Mouse (Mus musculus) CH12F3 (cell line): Measurements from ENCODE around the gene Ftsj1.

ENCODE experiments used
- in situ Hi-C: fragments of 300-500 bp; cut with MboI; formaldehyde crosslinking; loops from 2 replicates; pipeline ENCODE4 v1.14.3; 2020; ENCODE audit warnings: low sequenced_read_pairs

Gene Ftsj1

GRCm38 (mm10) chrX:8219651-8220050 is 32.6 kb downstream of the Ftsj1 start:
- in situ Hi-C loops = no loop called here

GRCm38 (mm10) chrX:8218114-8218513 is 34.1 kb downstream of the Ftsj1 start:
- in situ Hi-C loops = no loop called here

- in situ Hi-C loops = no loop called here
Observed at GRCm38 (mm10) chrX:8217383-8217782, 34.8 kb downstream of the Ftsj1 start.

GRCm38 (mm10) chrX:8211490-8212207 is 40.6 kb downstream of the Ftsj1 start:
- in situ Hi-C loops = no loop called here

GRCm38 (mm10) chrX:8209720-8210119 is 42.5 kb downstream of the Ftsj1 start:
- in situ Hi-C loops = no loop called here

- in situ Hi-C loops = no loop called here
Observed at GRCm38 (mm10) chrX:8207224-8207623, 45.0 kb downstream of the Ftsj1 start.

- in situ Hi-C loops = no loop called here
Observed at GRCm38 (mm10) chrX:8206694-8207197, 45.5 kb downstream of the Ftsj1 start.

- in situ Hi-C loops = no loop called here
Observed at GRCm38 (mm10) chrX:8206015-8206693, 46.1 kb downstream of the Ftsj1 start, which contains the start of gene Porcn. Gene Porcn, minus strand, starts transcription at chrX:8206525.

GRCm38 (mm10) chrX:8205551-8205950 is 46.7 kb downstream of the Ftsj1 start:
- in situ Hi-C loops = no loop called here

- in situ Hi-C loops = no loop called here
Observed at GRCm38 (mm10) chrX:8205088-8205487, 47.1 kb downstream of the Ftsj1 start.

GRCm38 (mm10) chrX:8204076-8204475 is 48.1 kb downstream of the Ftsj1 start:
- in situ Hi-C loops = no loop called here

- in situ Hi-C loops = no loop called here
Observed at GRCm38 (mm10) chrX:8203105-8203504, 49.1 kb downstream of the Ftsj1 start.

- in situ Hi-C loops = no loop called here
Observed at GRCm38 (mm10) chrX:8193419-8193723, 58.8 kb downstream of the Ftsj1 start, which contains the start of gene Ebp. Gene Ebp, minus strand, starts transcription at chrX:8193512.

GRCm38 (mm10) chrX:8192640-8193418 is 59.4 kb downstream of the Ftsj1 start:
- in situ Hi-C loops = no loop called here

GRCm38 (mm10) chrX:8192126-8192639 is 60.0 kb downstream of the Ftsj1 start:
- in situ Hi-C loops = no loop called here
